Mouse (Mus musculus): ENCODE measurements around the gene Med7. TPM values are rescaled to one million over a fixed set of nuclear protein-coding genes. Genes with fewer than 3 reads are reported as not detected.

Gene Med7
- 33.4 and 39.9 TPM in 2 replicates for polyA plus RNA-seq (2012; ENCODE audit: insufficient read depth, insufficient read length, missing spikeins)

GRCm38 (mm10) chr11:46436760-46437458 lies at the start of gene Med7:
Gene Med7, plus strand, starts transcription at chr11:46436925.
- no peak for TF ChIP-seq CTCF (IDR thresholded peaks at IDR 0.05; ENCODE audit: low read depth, low read length)
- no peak for TF ChIP-seq POLR2A (IDR thresholded peaks at IDR 0.05; ENCODE audit: borderline replicate concordance, low read depth, low read length)
- Histone ChIP-seq H3K4me1 (ENCODE audit: control insufficient read depth, insufficient read depth, low read length) (peaks cover 7% of the 10 kb centered on the region; the same call in 1 of the 2 replicates), H3K27ac (ENCODE audit: insufficient read depth, low read depth, low read length) (peak within 1 kb of the TSS; percentile 86), H3K4me3 (ENCODE audit: insufficient read depth, low read length) (peak within 1 kb of the TSS; percentile 96)

- TF ChIP-seq POLR2A (IDR thresholded peaks at IDR 0.05; ENCODE audit: borderline replicate concordance, low read depth, low read length), result no peak
- TF ChIP-seq CTCF (IDR thresholded peaks at IDR 0.05; ENCODE audit: low read depth, low read length), result no peak
- no peak overlapping the region for H3K27ac ChIP-seq (ENCODE audit: insufficient read depth, low read depth, low read length)
- H3K4me3 ChIP-seq (ENCODE audit: insufficient read depth, low read length), result no peak overlapping the region
- H3K4me1 ChIP-seq (ENCODE audit: control insufficient read depth, insufficient read depth, low read length), result no peaks in the 10 kb centered on the region
Measured at GRCm38 (mm10) chr11:46387061-46387460, 49.7 kb upstream of the Med7 start.

- H3K27ac ChIP-seq (ENCODE audit: insufficient read depth, low read depth, low read length), result no peak overlapping the region
- H3K4me1 ChIP-seq (ENCODE audit: control insufficient read depth, insufficient read depth, low read length), result no peaks in the 10 kb centered on the region
- H3K4me3 ChIP-seq (ENCODE audit: insufficient read depth, low read length), result no peak overlapping the region
- TF ChIP-seq CTCF (IDR thresholded peaks at IDR 0.05; ENCODE audit: low read depth, low read length) (no peak), POLR2A (IDR thresholded peaks at IDR 0.05; ENCODE audit: borderline replicate concordance, low read depth, low read length) (no peak)
Measured at GRCm38 (mm10) chr11:46388438-46388837, 48.3 kb upstream of the Med7 start.

GRCm38 (mm10) chr11:46389336-46390117 lies 47.2 kb upstream of the Med7 start, which contains the start of gene Itk:
Gene Itk, minus strand, starts transcription at chr11:46389515.
- Histone ChIP-seq H3K4me1 (ENCODE audit: control insufficient read depth, insufficient read depth, low read length) (no peaks in the 10 kb centered on the region), H3K4me3 (ENCODE audit: insufficient read depth, low read length) (no peak within 1 kb of the TSS), H3K27ac (ENCODE audit: insufficient read depth, low read depth, low read length) (no peak within 1 kb of the TSS)
- TF ChIP-seq POLR2A (IDR thresholded peaks at IDR 0.05; ENCODE audit: borderline replicate concordance, low read depth, low read length) (no peak), CTCF (IDR thresholded peaks at IDR 0.05; ENCODE audit: low read depth, low read length) (no peak)

- no peaks in the 10 kb centered on the region for H3K4me1 ChIP-seq (ENCODE audit: control insufficient read depth, insufficient read depth, low read length)
- TF ChIP-seq POLR2A (IDR thresholded peaks at IDR 0.05; ENCODE audit: borderline replicate concordance, low read depth, low read length), result no peak
- no peak for TF ChIP-seq CTCF (IDR thresholded peaks at IDR 0.05; ENCODE audit: low read depth, low read length)
- H3K27ac ChIP-seq (ENCODE audit: insufficient read depth, low read depth, low read length), result no peak overlapping the region
- no peak overlapping the region for H3K4me3 ChIP-seq (ENCODE audit: insufficient read depth, low read length)
Measured at GRCm38 (mm10) chr11:46390621-46391020, 46.1 kb upstream of the Med7 start.

- Histone ChIP-seq H3K4me3 (ENCODE audit: insufficient read depth, low read length) (no peak overlapping the region), H3K27ac (ENCODE audit: insufficient read depth, low read depth, low read length) (no peak overlapping the region), H3K4me1 (ENCODE audit: control insufficient read depth, insufficient read depth, low read length) (no peaks in the 10 kb centered on the region)
- no peak for TF ChIP-seq CTCF (IDR thresholded peaks at IDR 0.05; ENCODE audit: low read depth, low read length)
- no peak for TF ChIP-seq POLR2A (IDR thresholded peaks at IDR 0.05; ENCODE audit: borderline replicate concordance, low read depth, low read length)
Measured at GRCm38 (mm10) chr11:46392890-46393289, 43.8 kb upstream of the Med7 start.

GRCm38 (mm10) chr11:46393413-46393812 lies 43.3 kb upstream of the Med7 start:
- no peak overlapping the region for H3K27ac ChIP-seq (ENCODE audit: insufficient read depth, low read depth, low read length)
- H3K4me3 ChIP-seq (ENCODE audit: insufficient read depth, low read length), result no peak overlapping the region
- no peaks in the 10 kb centered on the region for H3K4me1 ChIP-seq (ENCODE audit: control insufficient read depth, insufficient read depth, low read length)
- TF ChIP-seq CTCF (IDR thresholded peaks at IDR 0.05; ENCODE audit: low read depth, low read length), result no peak
- TF ChIP-seq POLR2A (IDR thresholded peaks at IDR 0.05; ENCODE audit: borderline replicate concordance, low read depth, low read length), result no peak

GRCm38 (mm10) chr11:46395088-46395487 lies 41.6 kb upstream of the Med7 start:
- no peak overlapping the region for H3K4me3 ChIP-seq (ENCODE audit: insufficient read depth, low read length)
- TF ChIP-seq POLR2A (IDR thresholded peaks at IDR 0.05; ENCODE audit: borderline replicate concordance, low read depth, low read length) (no peak), CTCF (IDR thresholded peaks at IDR 0.05; ENCODE audit: low read depth, low read length) (no peak)
- H3K27ac ChIP-seq (ENCODE audit: insufficient read depth, low read depth, low read length), result no peak overlapping the region
- H3K4me1 ChIP-seq (ENCODE audit: control insufficient read depth, insufficient read depth, low read length), result no peaks in the 10 kb centered on the region

- Histone ChIP-seq H3K4me1 (ENCODE audit: control insufficient read depth, insufficient read depth, low read length) (no peaks in the 10 kb centered on the region), H3K4me3 (ENCODE audit: insufficient read depth, low read length) (no peak overlapping the region), H3K27ac (ENCODE audit: insufficient read depth, low read depth, low read length) (no peak overlapping the region)
- TF ChIP-seq CTCF (IDR thresholded peaks at IDR 0.05; ENCODE audit: low read depth, low read length) (no peak), POLR2A (IDR thresholded peaks at IDR 0.05; ENCODE audit: borderline replicate concordance, low read depth, low read length) (no peak)
Measured at GRCm38 (mm10) chr11:46395698-46396097, 41.0 kb upstream of the Med7 start.
